Mouse (Mus musculus) spleen, adult 2 months (tissue): ENCODE data around the gene Fancd2os. TPM values are rescaled to one million over a fixed set of nuclear protein-coding genes. Genes with fewer than 3 reads are reported as not detected.

Experiments used
- DNase-seq, 2 experiments: peaks; one replicate each; pipeline versions ENCODE4 v3.0.0 to v3.0.0-alpha.2; 2012 to 2021; ENCODE audit warnings: low spot score in 2 of 2, low read depth in 1 of 2
- H3K27ac ChIP-seq: fragments of 200-500 bp; 2 replicates; pipeline ENCODE4 v1.5.1; 2012; ENCODE audit warnings: low read length, inconsistent platforms; ENCODE audit not compliant: insufficient read depth
- H3K27me3 ChIP-seq: fragments of 200-500 bp; 2 replicates; pipeline ENCODE4 v1.6.1; 2012; ENCODE audit warnings: mild to moderate bottlenecking, moderate library complexity, low read length, inconsistent platforms; ENCODE audit not compliant: control insufficient read depth, insufficient read depth
- H3K36me3 ChIP-seq: fragments of 200-500 bp; 2 replicates; pipeline ENCODE4 v1.6.1; 2012; ENCODE audit warnings: mild to moderate bottlenecking, low read length, inconsistent platforms; ENCODE audit not compliant: control insufficient read depth, insufficient read depth
- H3K4me1 ChIP-seq: fragments of 200-500 bp; 2 replicates; pipeline ENCODE4 v1.6.1; 2011; ENCODE audit warnings: inconsistent platforms; ENCODE audit not compliant: control insufficient read depth, insufficient read depth, insufficient read length
- H3K4me3 ChIP-seq: fragments of 200-500 bp; 2 replicates; pipeline ENCODE4 v1.5.1; 2011; ENCODE audit warnings: mild to moderate bottlenecking, inconsistent platforms; ENCODE audit not compliant: insufficient read depth, insufficient read length; ENCODE audit errors: extremely low read depth
- CTCF ChIP-seq: fragments of 200-500 bp; IDR thresholded peaks from 2 replicates; pipeline ENCODE4 v1.5.1; 2011; ENCODE audit warnings: mild to moderate bottlenecking, inconsistent platforms; ENCODE audit not compliant: insufficient read depth, insufficient read length, insufficient replicate concordance; ENCODE audit errors: extremely low read depth
- POLR2A ChIP-seq: fragments of 200-500 bp; IDR thresholded peaks from 2 replicates; pipeline ENCODE4 v1.6.1; 2011; ENCODE audit warnings: low read depth, low read length, inconsistent platforms
- WGBS: fragments of 180-500 bp; shearing (Covaris S2); methylation state at CpG from one replicate; pipeline ENCODE4 v1.1.7; 2018; 5-methylcytosine and 5-hydroxymethylcytosine counted together
- polyA plus RNA-seq: library from polyadenylated mRNA; depleted of rRNA; stranded (reverse); fragments of >200 nt; gene quantifications from 2 replicates; pipeline ENCODE4 v1.2.3, GENCODE M21; 2012

The Fancd2os gene
- polyA plus RNA-seq, 1 experiment, result not detected

DNA sequence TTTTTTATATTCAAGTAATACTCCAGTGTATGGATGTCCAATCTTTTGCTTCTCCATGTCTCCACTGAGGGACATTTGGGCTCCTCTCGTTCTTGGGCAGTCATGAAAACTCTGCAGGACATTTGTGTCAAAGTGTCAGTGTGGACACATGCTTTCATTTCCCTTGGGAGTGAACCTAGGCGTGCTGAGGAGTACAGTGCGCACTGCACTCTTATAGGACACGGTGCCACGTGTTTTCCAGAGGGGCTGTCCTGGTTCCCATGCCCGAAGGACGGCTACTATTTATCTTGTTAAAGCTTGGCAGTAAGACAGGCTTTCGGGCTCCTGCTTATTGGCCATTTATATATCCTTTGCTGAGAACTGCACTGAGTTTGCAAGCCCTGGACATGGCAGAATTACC is 42.1 kb upstream of the Fancd2os start:
- Histone ChIP-seq H3K4me1 (peaks cover 12% of the 10 kb centered on the region; the same call in 1 of the 2 replicates), H3K27ac (no peak overlapping the region), H3K27me3 (no peaks in the 10 kb centered on the region), H3K36me3 (peaks cover 5% of the 10 kb centered on the region; the same call in 1 of the 2 replicates), H3K4me3 (no peak overlapping the region)
- TF ChIP-seq POLR2A (no peak), CTCF (no peak)
- DNase-seq, result no peak
- WGBS, result 89% methylated on average over 8 of the region's 8 CpGs

DNA sequence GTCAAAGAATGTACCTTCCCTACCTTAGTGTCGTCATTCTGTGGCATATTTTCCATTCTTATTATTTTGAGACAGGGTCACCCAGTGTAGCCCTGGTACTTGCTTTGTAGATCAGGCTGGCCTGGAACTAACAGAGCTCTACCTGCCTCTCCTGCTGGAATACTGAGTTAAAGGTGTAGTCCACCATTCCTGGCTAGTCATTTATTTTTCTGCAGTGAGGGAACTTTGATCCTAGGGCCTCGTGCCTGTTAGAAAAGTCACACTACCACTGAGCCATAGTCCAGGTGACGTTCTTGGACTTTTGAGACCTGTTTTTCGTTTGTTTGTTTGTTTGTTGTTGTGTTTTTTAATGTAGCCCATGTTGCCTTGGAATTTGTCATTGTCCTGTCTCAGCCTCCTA is 38.7 kb upstream of the Fancd2os start:
- WGBS, result 83% methylated on average over 4 of the region's 4 CpGs
- peak overlapping the region; percentile 79; the same call in 1 of the 2 replicates for H3K4me3 ChIP-seq
- no peak overlapping the region for H3K27ac ChIP-seq

DNA sequence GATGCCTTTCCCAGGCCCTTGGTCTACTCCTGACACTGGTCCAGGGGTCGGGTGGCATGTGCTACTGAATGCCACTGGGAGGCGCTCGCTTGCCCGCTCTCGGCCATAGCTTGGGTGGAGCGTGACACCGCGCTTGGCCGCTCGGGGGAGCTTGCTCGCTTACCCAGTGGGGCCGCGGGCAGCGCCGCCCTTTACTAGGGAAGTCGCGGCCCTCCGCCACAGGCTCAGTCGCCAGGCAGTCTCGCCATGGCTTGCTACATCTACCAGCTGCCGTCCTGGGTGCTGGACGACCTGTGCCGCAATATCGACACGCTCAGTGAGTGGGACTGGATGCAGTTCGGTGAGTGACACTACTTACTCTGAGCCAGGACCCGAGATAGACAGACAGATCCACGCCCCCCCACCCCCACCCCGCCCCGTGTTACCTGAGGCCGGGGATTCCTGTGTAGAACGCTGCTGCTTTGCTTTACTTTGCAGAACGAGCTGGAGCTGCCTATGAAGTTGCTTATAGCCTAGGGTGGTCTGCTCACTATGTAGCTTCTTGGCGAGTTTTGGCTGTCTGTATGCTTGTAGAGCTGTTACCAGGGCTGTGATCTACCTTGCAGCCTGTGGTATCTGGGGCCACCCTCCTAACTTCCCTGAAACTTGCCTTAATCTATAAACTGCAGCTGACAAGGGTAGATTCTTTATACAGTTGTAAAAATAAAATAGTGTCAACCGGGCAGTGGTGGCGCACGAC is 38.0 kb upstream of the Fancd2os start, which contains the start of gene Irak2:
Gene Irak2 (plus strand): TSS at position 166 of the 739 bp plus-strand sequence.
- H3K36me3 ChIP-seq, result no peaks in the 10 kb centered on the region; the same call in 1 of the 2 replicates
- peak within 1 kb of the TSS; percentile 78 for H3K27ac ChIP-seq
- peaks cover 4% of the 10 kb centered on the region; the same call in 1 of the 2 replicates for H3K4me1 ChIP-seq
- peak; percentile 85 to 96 for DNase-seq
- 5% methylated on average over 37 of the region's 37 CpGs for WGBS
- no peaks in the 10 kb centered on the region for H3K27me3 ChIP-seq
- TF ChIP-seq POLR2A (peak; percentile 90), CTCF (peak; percentile 99)
- H3K4me3 ChIP-seq, result peak within 1 kb of the TSS; percentile 79

More for the DNA sequence above, 38.7 kb upstream of the Fancd2os start:
- H3K36me3 ChIP-seq, result no peaks in the 10 kb centered on the region
- no peak for DNase-seq
- peaks cover 4% of the 10 kb centered on the region; the same call in 1 of the 2 replicates for H3K4me1 ChIP-seq
- TF ChIP-seq POLR2A (no peak), CTCF (no peak)
- no peaks in the 10 kb centered on the region for H3K27me3 ChIP-seq

GRCm38 (mm10) chr6:113632863-113633262 is 32.3 kb upstream of the Fancd2os start:
- H3K27me3 ChIP-seq, result no peaks in the 10 kb centered on the region
- H3K27ac ChIP-seq, result no peak overlapping the region
- no peak for TF ChIP-seq CTCF
- TF ChIP-seq POLR2A, result no peak
- no peaks in the 10 kb centered on the region for H3K4me1 ChIP-seq
- H3K4me3 ChIP-seq, result no peak overlapping the region
- WGBS, result 91% methylated on average over 4 of the region's 4 CpGs
- H3K36me3 ChIP-seq, result peaks cover 27% of the 10 kb centered on the region
- DNase-seq, result no peak

- no peak for TF ChIP-seq POLR2A
- TF ChIP-seq CTCF, result no peak
Observed at GRCm38 (mm10) chr6:113630322-113630721, 29.8 kb upstream of the Fancd2os start.

GRCm38 (mm10) chr6:113624989-113625770 is 24.7 kb upstream of the Fancd2os start:
- no peak for DNase-seq
- Histone ChIP-seq H3K4me1 (peaks cover 9% of the 10 kb centered on the region; the same call in 1 of the 2 replicates), H3K27ac (no peak overlapping the region), H3K27me3 (no peaks in the 10 kb centered on the region), H3K36me3 (peaks cover 14% of the 10 kb centered on the region), H3K4me3 (0 out of 2 replicates have a peak overlapping the region, but pooled peaks have one; percentile 10)
- 69% methylated on average over 5 of the region's 5 CpGs for WGBS
- TF ChIP-seq POLR2A (no peak), CTCF (no peak)

More at GRCm38 (mm10) chr6:113630322-113630721, 29.8 kb upstream of the Fancd2os start:
- 84% methylated on average over 5 of the region's 5 CpGs for WGBS
- Histone ChIP-seq H3K4me3 (no peak overlapping the region), H3K27me3 (no peaks in the 10 kb centered on the region), H3K36me3 (peaks cover 27% of the 10 kb centered on the region), H3K4me1 (peaks cover 6% of the 10 kb centered on the region; the same call in 1 of the 2 replicates), H3K27ac (no peak overlapping the region)
- no peak for DNase-seq
